8 mouse cellular contexts compared by ENCODE assay signal in genomic region chr19:23140689-23141317, GRCm38 (mm10). TPM values are rescaled to one million over a fixed set of nuclear protein-coding genes. Genes with fewer than 3 reads are reported as not detected.
DNase-seq lines count a peak whose midpoint lies in the region; ATAC-seq lines count a peak whose summit lies in the region.

Gene Klf9, plus strand, starts transcription at chr19:23141226.

- WGBS in intestine, embryonic 14.5 days: under 1% methylated on average over 52 of the region's 52 CpGs

- intact Hi-C loops in gastrocnemius, postnatal 36 days (cut with DNase I): no loop called here
- intact Hi-C loops in left cerebral cortex, postnatal 14 days (cut with DNase I): loop anchor here (5.0 kb wide), 1 partner anchor 71 kb away; no protein-coding TSS in a partner anchor

- H3K9me3 ChIP-seq in intestine, embryonic 14.5 days (ENCODE audit: control insufficient read depth, low read length): no peaks in the 10 kb centered on the region

- peak; percentile 94 for ATAC-seq in intestine, embryonic 14.5 days (replicated peaks; ENCODE audit: low FRiP score, low TSS enrichment, low read depth)
- ATAC-seq in megakaryocyte-erythroid progenitor cell, adult 5-6 weeks (replicated peaks; ENCODE audit: low FRiP score, low TSS enrichment, poor library complexity, severe bottlenecking): peak; percentile 83

- peak; percentile 96 for DNase-seq in adrenal gland, postnatal 10 days
- peak; percentile 89 for DNase-seq in embryo, embryonic 9.5 days (ENCODE audit: extremely low spot score)
- peak; percentile 95 to 96 for DNase-seq in gastrocnemius, postnatal 36 days
- peak; percentile 95 for DNase-seq in intestine, embryonic 14.5 days (ENCODE audit: low spot score)
- peak; percentile 96 to 98 for DNase-seq in left cerebral cortex, postnatal 14 days (ENCODE audit: low spot score in 2 of 2)
- DNase-seq in right cerebral cortex, postnatal 25 days: peak; percentile 98
- DNase-seq in urinary bladder, postnatal 36 days (ENCODE audit: low spot score in 2 of 2): peak; percentile 94 to 96

- H3K4me2 ChIP-seq in intestine, embryonic 14.5 days (ENCODE audit: low read length): peak within 1 kb of the TSS; percentile 95

- H3K27me3 ChIP-seq in intestine, embryonic 14.5 days (replicated peaks; ENCODE audit: control insufficient read depth, insufficient read depth, low read length): peaks cover 28% of the 10 kb centered on the region

- no peaks in the 10 kb centered on the region for H3K36me3 ChIP-seq in intestine, embryonic 14.5 days (ENCODE audit: control insufficient read depth, insufficient read depth, low read length)

- peaks cover 14% of the 10 kb centered on the region; the same call in 1 of the 2 replicates for H3K4me1 ChIP-seq in intestine, embryonic 14.5 days (replicated peaks; ENCODE audit: control insufficient read depth, insufficient read depth, low read length)

- H3K9ac ChIP-seq in intestine, embryonic 14.5 days (ENCODE audit: low read length): peak within 1 kb of the TSS; percentile 60

- peak within 1 kb of the TSS; percentile 77 for H3K27ac ChIP-seq in intestine, embryonic 14.5 days (ENCODE audit: low read depth)

- peak within 1 kb of the TSS; percentile 62 for H3K4me3 ChIP-seq in intestine, embryonic 14.5 days (ENCODE audit: low read depth, low read length)

RNA-seq across cellular contexts. Expression of gene Klf9, which starts in this region (rescaled TPM):
- total RNA-seq in adrenal gland, postnatal 10 days (2021): 100 to 1,000 TPM in 1 of 2 experiments, 10 to 100 TPM in 1; 61.3 to 109 TPM
- 100 to 1,000 TPM; 115 to 151 TPM for total RNA-seq in gastrocnemius, postnatal 36 days (2021)
- 1.8 and 2.0 TPM in 2 replicates for polyA plus RNA-seq in intestine, embryonic 14.5 days (2014; fragmentation: Nextera tagmentation; extraction: Ambion mirVana)
- 100 to 1,000 TPM; 206 to 251 TPM for total RNA-seq in left cerebral cortex, postnatal 14 days (2021)
- total RNA-seq in megakaryocyte-erythroid progenitor cell, adult 5-6 weeks (2014; fragmentation: Nextera tagmentation): 22.9 and 24.6 TPM in 2 replicates
- 19.9 and 25.0 TPM in 2 replicates for total RNA-seq in megakaryocyte-erythroid progenitor cell, adult 5-6 weeks (2017)

Comparison
In these comparisons a context has a peak if more than half of its experiments do, and no peak if none do; other contexts are left out.
1. Peak in every context shown above with its lines: DNase-seq, ATAC-seq, H3K4me3 ChIP-seq and H3K27ac ChIP-seq.